Mouse (Mus musculus) testis, adult 2 months (tissue): ENCODE results near the gene Cox7a2.

ENCODE experiments used
- CTCF ChIP-seq: fragments of 200-500 bp; IDR thresholded peaks from 2 replicates; pipeline ENCODE4 v1.5.1; 2012; ENCODE audit warnings: low read depth, mild to moderate bottlenecking, inconsistent platforms, low read length, moderate library complexity; ENCODE audit not compliant: control insufficient read depth, insufficient read depth, insufficient replicate concordance
- POLR2A ChIP-seq: fragments of 200-500 bp; IDR thresholded peaks from 2 replicates; pipeline ENCODE4 v1.6.1; 2012; ENCODE audit warnings: low read depth, mild to moderate bottlenecking, inconsistent platforms, low read length, moderate library complexity; ENCODE audit not compliant: control insufficient read depth

DNA sequence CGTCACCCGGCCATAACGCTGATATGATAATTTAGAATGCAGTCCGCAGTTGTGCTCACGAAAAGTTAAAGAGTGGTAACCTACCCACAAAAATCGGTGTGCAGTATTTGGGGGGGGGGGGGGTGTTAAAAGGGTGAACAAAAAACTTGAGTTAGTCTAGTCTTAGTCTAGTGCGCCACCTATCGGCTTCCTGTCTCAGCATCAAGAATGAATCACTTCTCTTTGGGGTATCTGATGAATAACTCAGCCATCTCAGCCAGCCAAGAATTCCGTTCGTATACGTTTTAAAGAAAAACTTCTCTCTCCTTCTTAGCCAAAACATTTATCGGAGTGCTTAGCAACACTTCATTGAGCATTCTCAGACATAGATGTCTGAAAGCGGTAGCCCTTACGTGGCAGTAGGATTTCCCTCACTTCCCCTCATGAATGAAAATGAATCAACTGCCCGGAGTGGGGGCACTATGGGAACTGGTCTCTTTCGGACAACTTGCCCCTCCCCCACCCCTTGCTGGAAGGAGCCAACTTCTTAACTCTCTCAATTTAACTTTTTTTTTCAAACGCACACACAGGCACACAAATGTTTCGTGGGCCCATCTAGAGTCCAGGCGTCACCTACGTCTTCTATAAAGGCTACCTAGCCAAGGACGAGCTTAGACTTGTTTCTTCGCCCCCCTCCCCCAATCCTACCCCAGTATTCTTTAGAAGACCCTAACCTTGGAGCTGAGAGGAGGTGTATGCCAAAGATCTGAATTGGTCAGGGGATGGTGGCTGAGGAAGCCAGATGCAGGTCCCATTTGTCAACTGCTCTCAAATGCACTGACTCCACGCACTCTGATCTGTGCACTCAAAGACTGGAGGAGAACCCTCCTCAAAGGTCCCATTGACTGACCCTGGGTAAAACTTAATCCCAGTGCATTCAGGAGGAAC lies 42.5 kb downstream of the Cox7a2 start:
- TF ChIP-seq POLR2A = no peak
- TF ChIP-seq CTCF = no peak
